Mouse (Mus musculus) MEL (cell line): ENCODE results near the gene Klf11. TPM values are rescaled to one million over a fixed set of nuclear protein-coding genes. Genes with fewer than 3 reads are reported as not detected.

Experiments used
- DNase-seq: peaks from one replicate; pipeline ENCODE4 v3.0.0; 2011; ENCODE audit warnings: low read depth, low spot score
- H3K27ac ChIP-seq: 2 replicates; pipeline ENCODE4 v1.5.1; 2012; ENCODE audit warnings: low read depth, mild to moderate bottlenecking, control low read depth, low read length, moderate library complexity; ENCODE audit not compliant: control insufficient read depth
- H3K27me3 ChIP-seq, 2 experiments: fragments of 150-350 bp in 1 of 2; sonication (generic) in 1 of 2; 2 replicates each; pipeline ENCODE4 v1.6.1; 2012; ENCODE audit warnings: low read length in 2 of 2, mild to moderate bottlenecking in 2 of 2, improper control_type of control experiment in 1 of 2, moderate library complexity in 1 of 2; ENCODE audit not compliant: insufficient read depth in 2 of 2, control insufficient read depth in 1 of 2
- H3K36me3 ChIP-seq, 2 experiments: 2 replicates each; pipeline ENCODE4 v1.6.1; 2012 to 2014; ENCODE audit warnings: low read length in 2 of 2, improper control_type of control experiment in 1 of 2, inconsistent platforms in 1 of 2, mild to moderate bottlenecking in 1 of 2; ENCODE audit not compliant: insufficient read depth in 2 of 2, control insufficient read depth in 1 of 2
- H3K4me1 ChIP-seq, 2 experiments: fragments of 150-350 bp in 1 of 2; sonication (generic) in 1 of 2; 2 replicates each; pipeline ENCODE4 v1.6.1; 2012; ENCODE audit warnings: low read length in 2 of 2, improper control_type of control experiment in 1 of 2, mild to moderate bottlenecking in 1 of 2; ENCODE audit not compliant: insufficient read depth in 2 of 2, control insufficient read depth in 1 of 2
- H3K4me3 ChIP-seq, 2 experiments: fragments of 150-350 bp in 1 of 2; sonication (generic) in 1 of 2; 2 replicates each; pipeline ENCODE4 v1.5.1; 2012; ENCODE audit warnings: low read depth in 2 of 2, low read length in 2 of 2, mild to moderate bottlenecking in 2 of 2, moderate library complexity in 2 of 2, control low read depth in 1 of 2, improper control_type of control experiment in 1 of 2; ENCODE audit not compliant: control insufficient read depth in 1 of 2, insufficient read depth in 1 of 2
- H3K79me2 ChIP-seq: 2 replicates; pipeline ENCODE4 v1.6.1; 2012; ENCODE audit warnings: mild to moderate bottlenecking, low read length, moderate library complexity; ENCODE audit not compliant: control insufficient read depth, poor library complexity, insufficient read depth
- H3K9ac ChIP-seq: 2 replicates; pipeline ENCODE4 v1.6.1; 2012; ENCODE audit warnings: low read depth, mild to moderate bottlenecking, control low read depth, low read length, moderate library complexity; ENCODE audit not compliant: control insufficient read depth, poor library complexity, severe bottlenecking
- H3K9me3 ChIP-seq: fragments of 150-350 bp; sonication (generic); replicated peaks from 2 replicates; pipeline ENCODE4 v1.6.1; 2012; ENCODE audit warnings: mild to moderate bottlenecking, low read length, improper control_type of control experiment, moderate library complexity; ENCODE audit not compliant: insufficient read depth
- BHLHE40 ChIP-seq: IDR thresholded peaks from 2 replicates; pipeline ENCODE4 v1.6.1; 2012; ENCODE audit warnings: low read depth, mild to moderate bottlenecking, inconsistent platforms, low read length, improper control_type of control experiment, borderline replicate concordance
- CHD1 ChIP-seq: IDR thresholded peaks from 2 replicates; pipeline ENCODE4 v1.6.1; 2012; ENCODE audit warnings: low read depth, mild to moderate bottlenecking, inconsistent platforms, low read length, improper control_type of control experiment
- CHD2 ChIP-seq: IDR thresholded peaks from 2 replicates; pipeline ENCODE4 v1.6.1; 2011; ENCODE audit warnings: low read length, improper control_type of control experiment
- E2F4 ChIP-seq: IDR thresholded peaks from 2 replicates; pipeline ENCODE4 v1.6.1; 2011; ENCODE audit warnings: low read depth, low read length, improper control_type of control experiment, borderline replicate concordance
- ELF1 ChIP-seq: IDR thresholded peaks from 2 replicates; pipeline ENCODE4 v1.6.1; 2014; ENCODE audit warnings: low read depth, mild to moderate bottlenecking, inconsistent platforms, low read length, improper control_type of control experiment, moderate library complexity
- EP300 ChIP-seq, 2 experiments: IDR thresholded peaks; 2 replicates each; pipeline ENCODE4 v1.6.1; 2011; ENCODE audit warnings: improper control_type of control experiment in 2 of 2, low read length in 2 of 2, low read depth in 1 of 2, mild to moderate bottlenecking in 1 of 2
- ETS1 ChIP-seq: IDR thresholded peaks from 2 replicates; pipeline ENCODE4 v1.6.1; 2012; ENCODE audit warnings: low read depth, mild to moderate bottlenecking, inconsistent platforms, low read length, improper control_type of control experiment, moderate library complexity
- GATA1 ChIP-seq: IDR thresholded peaks from 2 replicates; pipeline ENCODE4 v1.6.1; 2011; ENCODE audit warnings: low read depth, low read length, improper control_type of control experiment
- HCFC1 ChIP-seq: IDR thresholded peaks from 2 replicates; pipeline ENCODE4 v1.6.1; 2012; ENCODE audit warnings: low read depth, mild to moderate bottlenecking, inconsistent platforms, low read length, improper control_type of control experiment, moderate library complexity
- MAFK ChIP-seq: IDR thresholded peaks from 2 replicates; pipeline ENCODE4 v1.6.1; 2011; ENCODE audit warnings: low read depth, mild to moderate bottlenecking, low read length, improper control_type of control experiment, borderline replicate concordance
- MAX ChIP-seq: IDR thresholded peaks from 2 replicates; pipeline ENCODE4 v1.6.1; 2011; ENCODE audit warnings: low read length, improper control_type of control experiment
- MAZ ChIP-seq: IDR thresholded peaks from 2 replicates; pipeline ENCODE4 v1.6.1; 2012; ENCODE audit warnings: low read depth, mild to moderate bottlenecking, inconsistent platforms, low read length, improper control_type of control experiment
- MXI1 ChIP-seq: IDR thresholded peaks from 2 replicates; pipeline ENCODE4 v1.6.1; 2011; ENCODE audit warnings: mild to moderate bottlenecking, low read depth, low read length, improper control_type of control experiment
- NELFE ChIP-seq: IDR thresholded peaks from 2 replicates; pipeline ENCODE4 v1.6.1; 2011; ENCODE audit warnings: low read depth, low read length, improper control_type of control experiment
- POLR2A ChIP-seq, 2 experiments: IDR thresholded peaks; 2 replicates each; pipeline ENCODE4 v1.6.1; 2011 to 2012; ENCODE audit warnings: low read length in 2 of 2, mild to moderate bottlenecking in 2 of 2, control low read depth in 1 of 2, improper control_type of control experiment in 1 of 2, low read depth in 1 of 2, moderate library complexity in 1 of 2; ENCODE audit not compliant: control insufficient read depth in 1 of 2, insufficient read depth in 1 of 2, poor library complexity in 1 of 2
- POLR2AphosphoS2 ChIP-seq: IDR thresholded peaks from 2 replicates; pipeline ENCODE4 v1.6.1; 2011; ENCODE audit warnings: low read length, improper control_type of control experiment
- POLR2AphosphoS5 ChIP-seq: IDR thresholded peaks from 2 replicates; pipeline ENCODE4 v1.6.1; 2012; ENCODE audit warnings: low read depth, borderline replicate concordance, mild to moderate bottlenecking, inconsistent platforms, low read length, moderate library complexity, mixed read lengths
- RCOR1 ChIP-seq: IDR thresholded peaks from 2 replicates; pipeline ENCODE4 v1.6.1; 2012; ENCODE audit warnings: low read depth, mild to moderate bottlenecking, inconsistent platforms, low read length, improper control_type of control experiment
- SIN3A ChIP-seq: IDR thresholded peaks from 2 replicates; pipeline ENCODE4 v1.6.1; 2012; ENCODE audit warnings: low read length, improper control_type of control experiment, inconsistent platforms
- SMC3 ChIP-seq: IDR thresholded peaks from 2 replicates; pipeline ENCODE4 v1.6.1; 2011; ENCODE audit warnings: low read depth, low read length, improper control_type of control experiment
- TAL1 ChIP-seq: IDR thresholded peaks from 2 replicates; pipeline ENCODE4 v1.6.1; 2012; ENCODE audit warnings: mild to moderate bottlenecking, inconsistent platforms, low read length, moderate library complexity, mixed read lengths
- TBP ChIP-seq: IDR thresholded peaks from 2 replicates; pipeline ENCODE4 v1.8.0; 2011; ENCODE audit warnings: low read depth, low read length, improper control_type of control experiment
- TCF12 ChIP-seq: IDR thresholded peaks from 2 replicates; pipeline ENCODE4 v1.6.1; 2014; ENCODE audit warnings: low read depth, mild to moderate bottlenecking, inconsistent platforms, low read length, improper control_type of control experiment, moderate library complexity
- ZNF384 ChIP-seq: IDR thresholded peaks from 2 replicates; pipeline ENCODE4 v1.6.1; 2012; ENCODE audit warnings: low read depth, mild to moderate bottlenecking, inconsistent platforms, low read length, improper control_type of control experiment
- polyA plus RNA-seq, 2 experiments: library from polyadenylated mRNA; stranded (reverse) in 1 of 2; unstranded in 1 of 2; fragments of >175 nt in 1 of 2; fragments of >200 nt in 1 of 2; gene quantifications; 2 replicates each; pipeline versions ENCODE4 v1.2.1 to v1.2.4; 2012; ENCODE audit warnings: low replicate concordance in 2 of 2, low read depth in 1 of 2; ENCODE audit not compliant: insufficient read length in 2 of 2, insufficient read depth in 1 of 2, missing spikeins in 1 of 2
- total RNA-seq: library from RNA; depleted of rRNA; stranded (reverse); fragments of 300-350 nt; gene quantifications from 2 replicates; pipeline ENCODE4 v1.2.3, GENCODE M21; 2012

Klf11 gene
- total and polyA plus RNA-seq, 3 experiments = 2.4 to 7.2 TPM; not detected in 1

GRCm38 (mm10) chr12:24642370-24642802 lies 8.7 kb upstream of the Klf11 start (continued):
- TF ChIP-seq ELF1 (no peak), CHD1 (no peak), TBP (no peak), POLR2AphosphoS2 (no peak), SMC3 (no peak)

- H3K9me3 ChIP-seq = no peaks in the 10 kb centered on the region
- H3K79me2 ChIP-seq = no peaks in the 10 kb centered on the region
- peak overlapping the region; percentile 95 for H3K27ac ChIP-seq
- peak overlapping the region; percentile 55 for H3K9ac ChIP-seq
- H3K36me3 ChIP-seq = peaks cover 0 to 30% of the 10 kb centered on the region in 2 experiments; a peak in 2 of 4 replicates
- peak; percentile 97 for DNase-seq
- TF ChIP-seq GATA1 (peak; percentile 92), MAX (peak; percentile 55; the same call in 1 of the 2 replicates), SIN3A (peak; percentile 68), MAFK (no peak), ELF1 (0 out of 2 replicates have a peak, but pooled peaks have one; percentile 28), BHLHE40 (0 out of 2 replicates have a peak, but pooled peaks have one; percentile 7), POLR2AphosphoS5 (no peak), POLR2A (IDR thresholded peaks at IDR 0.05; ENCODE audit: control insufficient read depth in 1 of 2, insufficient read depth in 1 of 2, low read depth in 1 of 2, low read length in 2 of 2, poor library complexity in 1 of 2) (no peak), EP300 (IDR thresholded peaks at IDR 0.05; ENCODE audit: low read depth in 1 of 2, low read length in 2 of 2) (peak; percentile 87 to 89), NELFE (peak; percentile 26; the same call in 1 of the 2 replicates), ETS1 (peak; percentile 72), ZNF384 (no peak), MAZ (peak; percentile 62; the same call in 1 of the 2 replicates), TAL1 (peak; percentile 83), CHD2 (no peak), E2F4 (no peak), HCFC1 (peak; percentile 68; the same call in 1 of the 2 replicates), TCF12 (peak; percentile 82), RCOR1 (no peak), MXI1 (peak; percentile 37; the same call in 1 of the 2 replicates)
- peaks cover 10 to 35% of the 10 kb centered on the region in 2 experiments for H3K4me1 ChIP-seq
- no peaks in the 10 kb centered on the region for H3K27me3 ChIP-seq
- H3K4me3 ChIP-seq = no peak overlapping the region
Observed at GRCm38 (mm10) chr12:24644125-24644571, 6.9 kb upstream of the Klf11 start.
